Mouse (Mus musculus): ENCODE results near the gene Ptma.

DNA sequence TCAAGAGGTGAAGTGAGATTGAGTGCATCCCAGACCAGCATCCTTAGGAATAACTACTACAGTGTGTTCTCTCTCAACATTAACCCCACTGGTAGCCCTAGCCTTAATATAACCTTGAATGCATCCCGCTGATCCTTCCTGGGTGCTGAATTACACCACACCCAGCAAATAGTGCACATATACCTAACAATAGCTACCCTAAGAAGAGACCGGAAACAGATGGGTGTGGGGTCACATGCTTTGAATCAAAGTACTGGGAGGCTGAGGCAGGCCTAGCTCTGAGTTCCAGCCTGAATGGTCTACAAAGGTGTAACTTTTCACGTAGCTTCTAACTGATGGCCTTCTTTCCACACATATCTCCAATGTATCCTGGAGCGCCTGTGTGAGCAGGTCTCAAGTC, 37.8 kb upstream of the Ptma start:
- TF ChIP-seq CTCF (IDR thresholded peaks at IDR 0.05; ENCODE audit: borderline replicate concordance, control insufficient read depth, extremely low read depth, insufficient read depth, low read length, poor library complexity), result no peak
- TF ChIP-seq POLR2A (IDR thresholded peaks at IDR 0.05; ENCODE audit: control insufficient read depth, extremely low read depth, insufficient read depth, low read length, poor library complexity), result no peak

Data from thymus, adult 2 months (tissue).